Mouse (Mus musculus): ENCODE measurements around the gene Psen2. TPM values are rescaled to one million over a fixed set of nuclear protein-coding genes. Genes with fewer than 3 reads are reported as not detected.

Gene Psen2
- polyA plus RNA-seq, 1 experiment from 2014 or later: 12.3 TPM

GRCm38 (mm10) chr1:180195703-180196381 is 67.4 kb downstream of the Psen2 start:
- H3K27ac ChIP-seq (ENCODE audit: low read depth, low read length): peak overlapping the region; percentile 70
- H3K36me3 ChIP-seq (ENCODE audit: control insufficient read depth, insufficient read depth): no peaks in the 10 kb centered on the region
- H3K9me3 ChIP-seq (ENCODE audit: control insufficient read depth): no peaks in the 10 kb centered on the region
- peak overlapping the region; percentile 93 for H3K4me2 ChIP-seq (replicated peaks; ENCODE audit: low read depth)
- under 1% methylated on average over 57 of the region's 57 CpGs for WGBS
- H3K27me3 ChIP-seq (replicated peaks; ENCODE audit: control insufficient read depth, insufficient read depth, low read length): no peaks in the 10 kb centered on the region
- ATAC-seq: peak; percentile 98
- H3K4me3 ChIP-seq (ENCODE audit: low read depth, low read length): peak overlapping the region; percentile 68
- H3K4me1 ChIP-seq (replicated peaks; ENCODE audit: control insufficient read depth, insufficient read depth, low read length): peaks cover 7% of the 10 kb centered on the region
- TF ChIP-seq CTCF (IDR thresholded peaks at IDR 0.05; ENCODE audit: low read depth): no peak
- H3K9ac ChIP-seq (ENCODE audit: low read depth, low read length): peak overlapping the region; percentile 62

GRCm38 (mm10) chr1:180194781-180195471 is 68.3 kb downstream of the Psen2 start:
- H3K9me3 ChIP-seq (ENCODE audit: control insufficient read depth): no peaks in the 10 kb centered on the region
- H3K27ac ChIP-seq (ENCODE audit: low read depth, low read length): peak overlapping the region; percentile 70
- H3K4me1 ChIP-seq (replicated peaks; ENCODE audit: control insufficient read depth, insufficient read depth, low read length): peaks cover 7% of the 10 kb centered on the region
- peak overlapping the region; percentile 93 for H3K4me2 ChIP-seq (replicated peaks; ENCODE audit: low read depth)
- H3K36me3 ChIP-seq (ENCODE audit: control insufficient read depth, insufficient read depth): no peaks in the 10 kb centered on the region
- peak; percentile 56 for ATAC-seq
- TF ChIP-seq CTCF (IDR thresholded peaks at IDR 0.05; ENCODE audit: low read depth): no peak
- H3K4me3 ChIP-seq (ENCODE audit: low read depth, low read length): peak overlapping the region; percentile 68
- H3K9ac ChIP-seq (ENCODE audit: low read depth, low read length): peak overlapping the region; percentile 62
- H3K27me3 ChIP-seq (replicated peaks; ENCODE audit: control insufficient read depth, insufficient read depth, low read length): no peaks in the 10 kb centered on the region
- WGBS: 11% methylated on average over 9 of the region's 9 CpGs

GRCm38 (mm10) chr1:180194048-180194447 is 69.2 kb downstream of the Psen2 start:
- TF ChIP-seq CTCF (IDR thresholded peaks at IDR 0.05; ENCODE audit: low read depth): no peak
- Histone ChIP-seq H3K9ac (ENCODE audit: low read depth, low read length) (no peak overlapping the region), H3K27ac (ENCODE audit: low read depth, low read length) (no peak overlapping the region), H3K4me1 (replicated peaks; ENCODE audit: control insufficient read depth, insufficient read depth, low read length) (peaks cover 7% of the 10 kb centered on the region), H3K4me2 (replicated peaks; ENCODE audit: low read depth) (peak overlapping the region; percentile 93), H3K9me3 (ENCODE audit: control insufficient read depth) (no peaks in the 10 kb centered on the region), H3K4me3 (ENCODE audit: low read depth, low read length) (0 out of 2 replicates have a peak overlapping the region, but pooled peaks have one; percentile 68), H3K27me3 (replicated peaks; ENCODE audit: control insufficient read depth, insufficient read depth, low read length) (no peaks in the 10 kb centered on the region), H3K36me3 (ENCODE audit: control insufficient read depth, insufficient read depth) (no peaks in the 10 kb centered on the region)
- ATAC-seq: no peak
- WGBS: 72% methylated on average over 9 of the region's 9 CpGs

- no peak for ATAC-seq
- TF ChIP-seq CTCF (IDR thresholded peaks at IDR 0.05; ENCODE audit: low read depth): no peak
- Histone ChIP-seq H3K4me3 (ENCODE audit: low read depth, low read length) (no peak overlapping the region), H3K4me1 (replicated peaks; ENCODE audit: control insufficient read depth, insufficient read depth, low read length) (peaks cover 7% of the 10 kb centered on the region), H3K27me3 (replicated peaks; ENCODE audit: control insufficient read depth, insufficient read depth, low read length) (no peaks in the 10 kb centered on the region), H3K27ac (ENCODE audit: low read depth, low read length) (no peak overlapping the region), H3K9ac (ENCODE audit: low read depth, low read length) (no peak overlapping the region), H3K4me2 (replicated peaks; ENCODE audit: low read depth) (peak overlapping the region; percentile 40), H3K36me3 (ENCODE audit: control insufficient read depth, insufficient read depth) (no peaks in the 10 kb centered on the region), H3K9me3 (ENCODE audit: control insufficient read depth) (no peaks in the 10 kb centered on the region)
- WGBS: 57% methylated on average over 8 of the region's 8 CpGs
These were observed 69.8 kb downstream of the Psen2 start for GRCm38 (mm10) chr1:180193391-180193935.

GRCm38 (mm10) chr1:180192866-180193265 is 70.4 kb downstream of the Psen2 start:
- no peak for ATAC-seq
- H3K4me1 ChIP-seq (replicated peaks; ENCODE audit: control insufficient read depth, insufficient read depth, low read length): peaks cover 7% of the 10 kb centered on the region
- WGBS: 37% methylated on average over 4 of the region's 4 CpGs
- no peaks in the 10 kb centered on the region for H3K27me3 ChIP-seq (replicated peaks; ENCODE audit: control insufficient read depth, insufficient read depth, low read length)
- H3K4me2 ChIP-seq (replicated peaks; ENCODE audit: low read depth): peak overlapping the region; percentile 40
- H3K4me3 ChIP-seq (ENCODE audit: low read depth, low read length): no peak overlapping the region
- no peak for TF ChIP-seq CTCF (IDR thresholded peaks at IDR 0.05; ENCODE audit: low read depth)
- no peaks in the 10 kb centered on the region for H3K9me3 ChIP-seq (ENCODE audit: control insufficient read depth)
- H3K9ac ChIP-seq (ENCODE audit: low read depth, low read length): no peak overlapping the region
- H3K27ac ChIP-seq (ENCODE audit: low read depth, low read length): no peak overlapping the region
- no peaks in the 10 kb centered on the region for H3K36me3 ChIP-seq (ENCODE audit: control insufficient read depth, insufficient read depth)

- WGBS: 70% methylated on average over 7 of the region's 7 CpGs
- H3K36me3 ChIP-seq (ENCODE audit: control insufficient read depth, insufficient read depth): no peaks in the 10 kb centered on the region
- no peaks in the 10 kb centered on the region for H3K9me3 ChIP-seq (ENCODE audit: control insufficient read depth)
- no peak for TF ChIP-seq CTCF (IDR thresholded peaks at IDR 0.05; ENCODE audit: low read depth)
- H3K4me2 ChIP-seq (replicated peaks; ENCODE audit: low read depth): no peak overlapping the region
- H3K4me1 ChIP-seq (replicated peaks; ENCODE audit: control insufficient read depth, insufficient read depth, low read length): peaks cover 7% of the 10 kb centered on the region
- ATAC-seq: no peak
- H3K27me3 ChIP-seq (replicated peaks; ENCODE audit: control insufficient read depth, insufficient read depth, low read length): no peaks in the 10 kb centered on the region
- H3K4me3 ChIP-seq (ENCODE audit: low read depth, low read length): no peak overlapping the region
- no peak overlapping the region for H3K27ac ChIP-seq (ENCODE audit: low read depth, low read length)
- H3K9ac ChIP-seq (ENCODE audit: low read depth, low read length): no peak overlapping the region
These were observed 71.5 kb downstream of the Psen2 start for GRCm38 (mm10) chr1:180191651-180192220.

All from intestine, postnatal 0 days (tissue).